25 mouse cellular contexts compared by ENCODE assay signal in the genomic region with DNA sequence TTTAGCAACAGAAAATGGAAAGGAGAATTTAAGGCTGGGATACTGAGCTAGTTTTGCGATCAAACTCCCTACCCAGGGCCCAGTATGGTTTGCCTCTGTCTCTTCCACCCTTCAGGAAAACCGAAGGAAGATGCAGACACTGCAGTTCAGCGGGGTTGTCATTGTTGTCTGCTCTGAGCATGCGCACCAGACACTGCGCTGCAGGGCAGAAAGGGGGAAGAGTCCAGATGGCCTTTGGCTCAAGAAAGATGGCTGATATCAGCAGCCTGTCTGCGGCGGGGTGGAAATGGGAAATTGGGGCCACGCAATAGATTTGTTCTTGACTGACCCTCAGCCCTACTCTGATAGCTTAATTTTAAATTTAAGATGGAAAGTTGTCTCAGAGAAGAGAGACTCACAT.
DNase-seq lines count a peak whose midpoint lies in the region; ATAC-seq and TF ChIP-seq lines count a peak whose summit lies in the region.
"Had no signal": no experiment of that assay in that cellular context is flagged by ENCODE, and none has a peak within 500 bp of the region (broad histone marks: within the 10 kb centered on the region; RNA-seq: fewer than 3 reads in every experiment).

No protein-coding gene starts in this region.

- no peaks in the 10 kb centered on the region for H3K9me3 ChIP-seq in forebrain, postnatal 0 days (ENCODE audit: low read length)
- H3K9me3 ChIP-seq: embryonic facial prominence, embryonic 10.5 days; embryonic facial prominence, embryonic 15.5 days; forebrain, embryonic 12.5 days; neural tube, embryonic 12.5 days had no signal

- no peak overlapping the region for H3K4me2 ChIP-seq in forebrain, postnatal 0 days (ENCODE audit: low read depth)
- H3K4me2 ChIP-seq: embryonic facial prominence, embryonic 15.5 days; forebrain, embryonic 12.5 days; heart, embryonic 11.5 days; hindbrain, embryonic 14.5 days; lung, embryonic 14.5 days; neural tube, embryonic 12.5 days had no signal

- H3K27me3 ChIP-seq in forebrain, postnatal 0 days (ENCODE audit: insufficient read depth, low read length) = no peaks in the 10 kb centered on the region
- H3K27me3 ChIP-seq: embryonic facial prominence, embryonic 15.5 days; forebrain, embryonic 12.5 days; neural tube, embryonic 12.5 days had no signal

- H3K4me3 ChIP-seq in layer of hippocampus, adult 2 months = no peak overlapping the region
- no peak overlapping the region for H3K4me3 ChIP-seq in forebrain, postnatal 0 days (ENCODE audit: low read depth, low read length)
- H3K4me3 ChIP-seq: embryonic facial prominence, embryonic 10.5 days; embryonic facial prominence, embryonic 15.5 days; forebrain, embryonic 12.5 days; myocyte; neural tube, embryonic 12.5 days had no signal

- intact Hi-C loops in left cerebral cortex, postnatal 4 days (cut with DNase I) = no loop called here

- no peak overlapping the region for H3K27ac ChIP-seq in layer of hippocampus, adult 2 months
- no peak overlapping the region for H3K27ac ChIP-seq in forebrain, postnatal 0 days (ENCODE audit: low read depth, low read length)
- H3K27ac ChIP-seq: embryonic facial prominence, embryonic 10.5 days; embryonic facial prominence, embryonic 15.5 days; forebrain, embryonic 12.5 days; hindbrain, embryonic 14.5 days; liver, embryonic 14.5 days; neural tube, embryonic 12.5 days had no signal

- ATAC-seq in forebrain, postnatal 0 days = no peak

- H3K9ac ChIP-seq in forebrain, postnatal 0 days = no peak overlapping the region
- H3K9ac ChIP-seq: embryonic facial prominence, embryonic 15.5 days; forebrain, embryonic 12.5 days; hindbrain, embryonic 14.5 days; liver, embryonic 14.5 days; lung, embryonic 14.5 days; neural tube, embryonic 12.5 days had no signal

- H3K4me1 ChIP-seq in forebrain, postnatal 0 days (ENCODE audit: insufficient read depth) = no peaks in the 10 kb centered on the region
- H3K4me1 ChIP-seq: embryonic facial prominence, embryonic 10.5 days; embryonic facial prominence, embryonic 15.5 days; forebrain, embryonic 12.5 days; neural tube, embryonic 12.5 days had no signal

- no peak for TF ChIP-seq CTCF in layer of hippocampus, adult 2 months (conservative IDR thresholded peaks at IDR 0.05)
- TF ChIP-seq CTCF in forebrain, postnatal 0 days (IDR thresholded peaks at IDR 0.05; ENCODE audit: low read depth) = no peak

- no peaks in the 10 kb centered on the region for H3K36me3 ChIP-seq in forebrain, postnatal 0 days (ENCODE audit: insufficient read depth)
- H3K36me3 ChIP-seq: embryonic facial prominence, embryonic 10.5 days; embryonic facial prominence, embryonic 15.5 days; forebrain, embryonic 12.5 days; neural tube, embryonic 12.5 days had no signal

- DNase-seq in left cerebral cortex, postnatal 4 days = peak; percentile 24
- no peak for DNase-seq in left cerebral cortex, adult 8-10 months (ENCODE audit: low spot score in 2 of 2)
- DNase-seq in cerebellum, adult 11 months = peak; percentile 31
- DNase-seq in cerebellum, adult 9-10 months = peak; percentile 54
- DNase-seq in cerebellum, postnatal 36 days = peak; percentile 42 to 47
- no peak for DNase-seq in layer of hippocampus, adult 2 months (ENCODE audit: low spot score in 2 of 2)
- no peak for DNase-seq in ovary, postnatal 14 days (ENCODE audit: low spot score)
- no peak for DNase-seq in forebrain, postnatal 0 days
- DNase-seq: adrenal gland, postnatal 25 days; gastrocnemius, postnatal 10 days; heart, adult 18-20 months; kidney, adult 11 months; kidney, postnatal 36 days; layer of hippocampus, postnatal 36 days; liver; lung, embryonic 14.5 days; lung, postnatal 14 days had no signal

- WGBS in forebrain, postnatal 0 days = 82% methylated on average over 8 of the region's 8 CpGs

Comparison
In these comparisons a context has a peak if more than half of its experiments do, and no peak if none do; other contexts are left out.
1. DNase-seq: peak in left cerebral cortex, postnatal 4 days (single experiment), cerebellum, adult 11 months (single experiment), cerebellum, adult 9-10 months (single experiment) and cerebellum, postnatal 36 days (2 of 2); none in left cerebral cortex, adult 8-10 months (0 of 2), layer of hippocampus, adult 2 months (0 of 2), ovary, postnatal 14 days (single experiment) and forebrain, postnatal 0 days (single experiment).